Mouse (Mus musculus) embryonic facial prominence, embryonic 15.5 days (tissue): ENCODE data around the gene Nek6. TPM values are rescaled to one million over a fixed set of nuclear protein-coding genes. Genes with fewer than 3 reads are reported as not detected.
A peak's percentile ranks its signal among the peaks of the same experiment; 100 is the strongest.

Source experiments
- ATAC-seq: fragments of 200-750 bp; cut with Nextera tagmentation; 2 replicates; pipeline ENCODE4 v1.8.0; 2017; ENCODE audit warnings: low read depth, moderate TSS enrichment; ENCODE audit not compliant: insufficient number of reproducible peaks, low FRiP score, low TSS enrichment
- H3K27ac ChIP-seq: fragments of 300-500 bp; sonication (generic); replicated peaks from 2 replicates; pipeline ENCODE4 v1.5.1; 2015; ENCODE audit warnings: mild to moderate bottlenecking, inconsistent platforms
- H3K27me3 ChIP-seq: fragments of 300-500 bp; sonication (generic); 2 replicates; pipeline ENCODE4 v1.6.1; 2015; ENCODE audit warnings: inconsistent platforms
- H3K36me3 ChIP-seq: fragments of 300-500 bp; sonication (generic); 2 replicates; pipeline ENCODE4 v1.6.1; 2015; ENCODE audit warnings: mild to moderate bottlenecking, inconsistent platforms
- H3K4me1 ChIP-seq: fragments of 300-500 bp; sonication (generic); 2 replicates; pipeline ENCODE4 v1.6.1; 2015; ENCODE audit warnings: inconsistent platforms
- H3K4me2 ChIP-seq: fragments of 300-500 bp; sonication (generic); replicated peaks from 2 replicates; pipeline ENCODE4 v1.6.1; 2015; ENCODE audit warnings: mild to moderate bottlenecking, inconsistent platforms
- H3K4me3 ChIP-seq: fragments of 300-500 bp; sonication (generic); replicated peaks from 2 replicates; pipeline ENCODE4 v1.5.1; 2015; ENCODE audit warnings: mild to moderate bottlenecking, inconsistent platforms
- H3K9ac ChIP-seq: fragments of 300-500 bp; sonication (generic); 2 replicates; pipeline ENCODE4 v1.6.1; 2015; ENCODE audit warnings: inconsistent platforms
- H3K9me3 ChIP-seq: fragments of 300-500 bp; sonication (generic); replicated peaks from 2 replicates; pipeline ENCODE4 v1.6.1; 2016; ENCODE audit warnings: inconsistent platforms
- WGBS: fragments of 180-500 bp; shearing (Covaris S2); methylation state at CpG from one replicate; pipeline ENCODE4 v1.1.7; 2015; 5-methylcytosine and 5-hydroxymethylcytosine counted together
- polyA plus RNA-seq: library from polyadenylated mRNA; unstranded; fragments of >200 nt; fragmentation: Nextera tagmentation; extraction: Ambion mirVana; gene quantifications from 2 replicates; pipeline ENCODE4 v1.2.1, GENCODE M21; 2015

Nek6 gene
- polyA plus RNA-seq, 1 experiment from 2014 or later: 92.8 TPM

DNA sequence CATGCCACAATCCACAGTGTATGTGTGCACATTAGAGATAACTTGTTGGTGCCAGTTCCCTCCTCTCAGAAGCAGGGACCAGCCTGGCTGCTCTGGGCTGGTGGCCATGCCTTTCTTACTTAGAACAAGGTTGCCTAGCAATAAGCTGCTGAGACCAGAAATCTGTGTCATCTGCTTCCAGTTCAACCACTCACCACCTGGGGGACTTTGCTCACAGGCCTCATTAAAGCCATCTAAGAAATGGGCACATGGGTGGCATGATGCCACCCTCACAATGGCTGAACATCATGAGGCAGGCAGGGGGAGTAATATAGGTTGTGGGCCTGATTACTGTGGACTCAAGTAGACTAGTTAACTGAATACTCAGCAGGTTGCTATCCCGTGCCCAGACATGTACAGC lies 1.3 kb upstream of the Nek6 start:
- peaks cover 20% of the 10 kb centered on the region for H3K4me1 ChIP-seq
- no peaks in the 10 kb centered on the region for H3K9me3 ChIP-seq
- no peak overlapping the region for H3K27ac ChIP-seq
- H3K27me3 ChIP-seq: no peaks in the 10 kb centered on the region
- H3K4me3 ChIP-seq: no peak overlapping the region
- H3K4me2 ChIP-seq: no peak overlapping the region
- 90% methylated on average over 1 of the region's 1 CpGs for WGBS
- no peak overlapping the region for H3K9ac ChIP-seq
- ATAC-seq: no peak
- no peaks in the 10 kb centered on the region for H3K36me3 ChIP-seq

DNA sequence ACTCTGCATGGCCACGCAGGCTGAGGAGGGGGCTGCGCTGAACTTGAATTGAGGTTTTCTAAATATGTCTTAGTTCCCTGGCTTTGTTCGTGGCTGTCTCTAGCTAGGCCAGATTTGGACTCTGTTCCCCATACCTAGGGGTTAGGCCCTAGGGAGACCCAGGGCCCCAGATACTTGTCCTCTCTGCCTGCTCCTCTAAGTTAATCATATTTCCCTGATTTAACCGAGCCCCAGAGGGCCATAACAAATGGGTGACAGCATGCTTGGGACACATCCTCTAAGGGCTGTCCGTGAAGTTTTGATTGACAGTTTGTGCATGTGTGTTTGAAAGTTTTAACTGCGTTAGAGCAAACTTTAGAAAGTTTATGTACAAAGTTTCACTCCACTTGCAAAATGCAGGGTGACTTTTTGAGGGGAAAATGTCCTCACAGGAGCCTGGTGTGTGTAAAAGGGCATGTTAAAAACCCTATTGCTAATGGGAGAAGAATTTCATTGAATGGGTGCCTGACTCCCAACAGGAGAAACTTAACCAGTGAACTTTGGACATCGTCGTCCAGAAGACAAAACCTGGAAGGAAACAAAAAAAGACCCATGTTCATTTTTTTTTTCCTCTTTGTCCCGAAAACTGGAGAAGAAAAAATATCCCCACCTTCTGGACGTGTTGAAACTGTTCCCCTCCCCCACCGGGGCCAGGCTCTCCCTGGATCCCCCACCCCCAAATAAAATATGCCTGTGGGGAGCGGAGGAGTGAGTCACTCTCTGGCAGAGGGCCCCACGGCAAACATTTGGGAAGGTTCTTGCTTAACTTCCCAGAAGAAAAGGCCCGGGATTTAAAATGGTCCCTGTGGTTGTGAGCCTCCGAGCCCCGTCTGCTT lies 1.1 kb downstream of the Nek6 start:
- peak overlapping the region; percentile 96 for H3K27ac ChIP-seq
- no peaks in the 10 kb centered on the region for H3K9me3 ChIP-seq
- no peak for ATAC-seq
- peak overlapping the region; percentile 55 for H3K4me2 ChIP-seq
- WGBS: 2% methylated on average over 16 of the region's 16 CpGs
- no peaks in the 10 kb centered on the region for H3K36me3 ChIP-seq
- H3K4me3 ChIP-seq: peak overlapping the region; percentile 82
- no peaks in the 10 kb centered on the region for H3K27me3 ChIP-seq
- H3K9ac ChIP-seq: peak overlapping the region; percentile 85
- peaks cover 41% of the 10 kb centered on the region for H3K4me1 ChIP-seq

DNA sequence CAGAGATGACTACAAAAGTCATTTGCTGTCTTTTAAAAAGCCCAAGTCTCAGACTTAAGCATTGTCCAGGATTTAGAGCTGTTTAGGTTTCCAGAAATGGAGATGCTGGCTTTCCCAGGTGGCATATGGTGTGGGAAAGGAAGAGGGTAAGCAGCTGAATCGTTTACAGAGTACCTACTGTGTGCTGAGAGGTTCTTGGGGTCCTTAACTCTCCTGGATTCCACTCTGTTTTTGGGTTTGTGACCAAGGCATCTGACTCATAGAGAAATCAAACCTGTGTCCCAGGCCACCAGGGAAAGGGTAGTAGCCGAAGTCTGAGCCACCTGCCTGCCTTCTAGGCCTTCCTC lies 1.7 kb downstream of the Nek6 start:
- H3K27me3 ChIP-seq: no peaks in the 10 kb centered on the region
- 56% methylated on average over 2 of the region's 2 CpGs for WGBS
- no peaks in the 10 kb centered on the region for H3K9me3 ChIP-seq
- H3K4me1 ChIP-seq: peaks cover 41% of the 10 kb centered on the region
- ATAC-seq: no peak
- H3K27ac ChIP-seq: peak overlapping the region; percentile 96
- H3K4me3 ChIP-seq: peak overlapping the region; percentile 82
- H3K4me2 ChIP-seq: peak overlapping the region; percentile 55
- 0 out of 2 replicates have a peak overlapping the region, but pooled peaks have one; percentile 85 for H3K9ac ChIP-seq
- H3K36me3 ChIP-seq: no peaks in the 10 kb centered on the region

GRCm38 (mm10) chr2:38514411-38514810 lies 3.0 kb downstream of the Nek6 start:
- 65% methylated on average over 7 of the region's 7 CpGs for WGBS
- H3K4me3 ChIP-seq: no peak overlapping the region
- H3K9me3 ChIP-seq: no peaks in the 10 kb centered on the region
- ATAC-seq: no peak
- H3K9ac ChIP-seq: no peak overlapping the region
- H3K27me3 ChIP-seq: no peaks in the 10 kb centered on the region
- no peak overlapping the region for H3K4me2 ChIP-seq
- 0 out of 2 replicates have a peak overlapping the region, but pooled peaks have one; percentile 17 for H3K27ac ChIP-seq
- H3K4me1 ChIP-seq: peaks cover 52% of the 10 kb centered on the region
- H3K36me3 ChIP-seq: no peaks in the 10 kb centered on the region

DNA sequence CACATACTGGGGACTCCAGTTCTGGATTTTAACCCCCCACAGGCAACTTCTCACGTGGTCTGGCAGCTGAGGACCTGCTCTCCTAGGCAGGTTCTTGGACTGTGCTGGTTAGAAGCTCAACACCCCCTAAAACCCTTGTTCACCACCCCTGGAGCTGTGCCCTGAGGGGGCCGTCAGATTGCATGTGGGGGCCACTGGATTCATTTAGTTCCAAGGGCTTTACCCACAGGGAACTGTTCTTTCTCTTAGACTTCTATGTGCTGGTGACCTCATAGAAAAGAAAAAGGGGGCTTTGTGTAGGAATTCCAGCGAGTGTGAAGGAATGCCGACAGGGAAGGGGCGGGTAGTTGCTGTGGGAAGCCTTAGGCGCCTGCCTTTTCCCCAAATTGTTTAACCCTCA lies 4.0 kb downstream of the Nek6 start:
- Histone ChIP-seq H3K27me3 (no peaks in the 10 kb centered on the region), H3K27ac (peak overlapping the region; percentile 58), H3K4me3 (no peak overlapping the region), H3K9me3 (no peaks in the 10 kb centered on the region), H3K36me3 (no peaks in the 10 kb centered on the region), H3K9ac (no peak overlapping the region), H3K4me1 (peaks cover 58% of the 10 kb centered on the region), H3K4me2 (no peak overlapping the region)
- no peak for ATAC-seq
- 11% methylated on average over 6 of the region's 6 CpGs for WGBS

GRCm38 (mm10) chr2:38516471-38516870 lies 5.0 kb downstream of the Nek6 start:
- H3K27ac ChIP-seq: no peak overlapping the region
- ATAC-seq: no peak
- H3K4me1 ChIP-seq: peaks cover 65% of the 10 kb centered on the region
- H3K4me2 ChIP-seq: no peak overlapping the region
- no peaks in the 10 kb centered on the region for H3K36me3 ChIP-seq
- 59% methylated on average over 3 of the region's 3 CpGs for WGBS
- no peak overlapping the region for H3K4me3 ChIP-seq
- H3K27me3 ChIP-seq: no peaks in the 10 kb centered on the region
- H3K9me3 ChIP-seq: no peaks in the 10 kb centered on the region
- H3K9ac ChIP-seq: no peak overlapping the region

GRCm38 (mm10) chr2:38517045-38517444 lies 5.6 kb downstream of the Nek6 start:
- no peak overlapping the region for H3K4me2 ChIP-seq
- H3K9me3 ChIP-seq: no peaks in the 10 kb centered on the region
- peaks cover 71% of the 10 kb centered on the region for H3K4me1 ChIP-seq
- no peak overlapping the region for H3K4me3 ChIP-seq
- no peaks in the 10 kb centered on the region for H3K27me3 ChIP-seq
- ATAC-seq: no peak
- H3K36me3 ChIP-seq: no peaks in the 10 kb centered on the region
- WGBS: 68% methylated on average over 6 of the region's 6 CpGs
- H3K27ac ChIP-seq: no peak overlapping the region
- no peak overlapping the region for H3K9ac ChIP-seq

DNA sequence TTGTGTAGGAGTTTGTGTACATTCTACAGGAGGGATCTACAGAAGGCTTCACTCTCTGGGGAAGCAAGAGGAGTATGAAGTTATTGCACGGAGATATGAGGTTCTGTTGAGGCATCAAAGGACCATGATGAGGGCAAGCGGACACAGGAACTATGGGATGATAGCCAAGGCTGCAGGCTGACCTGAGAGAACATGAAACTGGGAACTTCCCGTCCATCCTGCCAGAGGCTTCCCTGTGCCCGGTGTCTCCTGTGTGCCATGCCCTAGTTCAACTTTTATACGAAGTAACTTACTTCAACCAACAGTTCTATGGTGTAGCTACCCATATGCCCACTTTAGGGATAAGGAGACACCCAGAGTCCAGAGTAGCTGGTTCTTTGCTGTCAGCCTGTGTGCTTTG lies 7.3 kb downstream of the Nek6 start:
- Histone ChIP-seq H3K4me1 (peaks cover 70% of the 10 kb centered on the region), H3K4me2 (no peak overlapping the region), H3K36me3 (no peaks in the 10 kb centered on the region), H3K9ac (no peak overlapping the region), H3K27me3 (no peaks in the 10 kb centered on the region), H3K9me3 (no peaks in the 10 kb centered on the region), H3K27ac (no peak overlapping the region), H3K4me3 (no peak overlapping the region)
- 78% methylated on average over 5 of the region's 5 CpGs for WGBS
- ATAC-seq: no peak

GRCm38 (mm10) chr2:38519934-38520333 lies 8.5 kb downstream of the Nek6 start:
- Histone ChIP-seq H3K4me3 (no peak overlapping the region), H3K4me2 (no peak overlapping the region), H3K9ac (no peak overlapping the region), H3K27ac (no peak overlapping the region; the same call in 1 of the 2 replicates), H3K36me3 (no peaks in the 10 kb centered on the region), H3K9me3 (no peaks in the 10 kb centered on the region), H3K27me3 (no peaks in the 10 kb centered on the region), H3K4me1 (peaks cover 59% of the 10 kb centered on the region)
- no peak for ATAC-seq
- 58% methylated on average over 11 of the region's 11 CpGs for WGBS

GRCm38 (mm10) chr2:38521618-38522017 lies 10.2 kb downstream of the Nek6 start:
- no peak for ATAC-seq
- WGBS: 71% methylated on average over 12 of the region's 12 CpGs

DNA sequence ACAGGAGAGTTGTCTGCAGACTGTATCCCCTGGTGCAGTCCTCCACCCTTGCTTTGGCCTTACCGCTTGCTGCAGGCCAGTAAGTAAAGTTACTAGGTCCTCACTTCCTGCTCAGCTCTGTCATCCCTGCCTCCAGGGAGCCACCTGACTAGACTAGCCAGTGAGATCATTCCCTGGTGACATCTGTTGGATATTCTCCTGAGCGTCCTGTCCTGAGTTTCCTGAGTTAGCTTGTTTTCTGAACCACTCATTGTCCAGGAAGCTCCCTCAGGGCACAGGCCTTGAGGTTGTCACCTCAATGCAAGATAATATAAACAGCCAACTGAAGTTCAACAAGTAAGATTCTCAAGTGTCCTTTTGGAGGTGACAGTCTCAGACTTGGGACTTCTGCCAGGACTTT lies 10.9 kb downstream of the Nek6 start:
- H3K4me2 ChIP-seq: no peak overlapping the region
- no peaks in the 10 kb centered on the region for H3K9me3 ChIP-seq
- H3K36me3 ChIP-seq: 0 out of 2 replicates have a peak, but pooled peaks cover 2% of the 10 kb centered on the region
- ATAC-seq: no peak
- WGBS: 31% methylated on average over 2 of the region's 2 CpGs
- H3K27ac ChIP-seq: peak overlapping the region; percentile 0; the same call in 1 of the 2 replicates
- no peaks in the 10 kb centered on the region for H3K27me3 ChIP-seq
- no peak overlapping the region for H3K9ac ChIP-seq
- no peak overlapping the region for H3K4me3 ChIP-seq
- peaks cover 38% of the 10 kb centered on the region for H3K4me1 ChIP-seq

More at GRCm38 (mm10) chr2:38521618-38522017, 10.2 kb downstream of the Nek6 start:
- Histone ChIP-seq H3K9me3 (no peaks in the 10 kb centered on the region), H3K9ac (no peak overlapping the region), H3K27me3 (no peaks in the 10 kb centered on the region), H3K27ac (no peak overlapping the region), H3K4me2 (no peak overlapping the region), H3K4me3 (no peak overlapping the region), H3K36me3 (0 out of 2 replicates have a peak, but pooled peaks cover 2% of the 10 kb centered on the region), H3K4me1 (peaks cover 43% of the 10 kb centered on the region)
